Mouse (Mus musculus): Measurements from ENCODE around the gene Fam155a.

Fam155a gene

DNA sequence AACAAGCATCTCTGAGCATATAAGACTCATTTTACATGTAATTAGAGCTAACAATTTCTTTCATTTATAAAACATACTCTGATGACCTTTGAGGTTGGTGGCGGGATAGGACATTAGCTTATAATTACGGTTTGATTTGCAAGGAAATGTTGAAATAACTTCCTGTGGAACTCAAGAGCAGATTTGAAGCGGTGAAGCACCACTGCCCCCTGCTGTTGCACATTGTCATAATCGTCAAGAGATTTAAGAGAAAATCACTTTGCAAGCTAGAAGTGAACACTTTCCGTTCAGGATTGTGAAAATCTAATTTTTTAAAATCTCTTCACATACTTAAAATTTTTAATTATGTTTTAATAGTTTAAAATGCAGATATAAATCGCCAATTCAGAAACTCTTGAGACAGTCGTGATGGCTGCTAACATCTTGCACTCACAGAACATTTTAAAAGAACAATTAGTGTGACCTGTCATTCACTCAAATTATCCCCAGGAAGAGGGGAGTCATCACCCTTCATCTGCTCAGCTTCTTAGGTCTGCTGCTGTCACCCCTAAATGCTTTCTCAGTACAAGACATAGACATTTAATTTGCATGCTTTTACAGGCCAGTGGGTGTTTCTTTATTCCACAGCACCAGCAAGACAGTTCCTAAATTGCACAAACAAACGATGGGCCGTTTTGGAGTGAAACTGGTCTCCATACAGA lies 595.9 kb downstream of the Fam155a start:
- DNase-seq (ENCODE audit: low spot score), result peak; percentile 21

DNA sequence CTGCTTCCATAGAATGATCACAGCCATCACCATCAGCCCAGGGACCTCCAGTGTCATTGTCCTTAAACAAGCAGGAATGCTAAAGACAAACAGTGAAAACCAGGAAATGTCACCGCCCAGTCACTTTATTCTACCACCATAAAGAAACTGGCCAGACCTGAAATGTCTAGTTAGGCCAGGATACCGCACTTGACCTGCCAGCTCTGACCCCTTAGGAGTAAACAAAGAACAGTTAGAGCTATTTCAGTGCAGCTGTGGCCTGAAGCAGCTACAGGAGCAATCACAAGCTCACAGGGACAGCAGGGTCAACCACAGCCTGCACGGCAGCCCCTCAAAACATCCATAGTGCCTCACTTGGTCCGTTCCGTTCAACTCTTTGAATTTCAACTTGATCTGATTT lies 599.1 kb downstream of the Fam155a start:
- no peak for DNase-seq (ENCODE audit: low spot score)

GRCm38 (mm10) chr8:9167995-9168394 lies 603.0 kb downstream of the Fam155a start:
- DNase-seq (ENCODE audit: low spot score), result no peak

DNA sequence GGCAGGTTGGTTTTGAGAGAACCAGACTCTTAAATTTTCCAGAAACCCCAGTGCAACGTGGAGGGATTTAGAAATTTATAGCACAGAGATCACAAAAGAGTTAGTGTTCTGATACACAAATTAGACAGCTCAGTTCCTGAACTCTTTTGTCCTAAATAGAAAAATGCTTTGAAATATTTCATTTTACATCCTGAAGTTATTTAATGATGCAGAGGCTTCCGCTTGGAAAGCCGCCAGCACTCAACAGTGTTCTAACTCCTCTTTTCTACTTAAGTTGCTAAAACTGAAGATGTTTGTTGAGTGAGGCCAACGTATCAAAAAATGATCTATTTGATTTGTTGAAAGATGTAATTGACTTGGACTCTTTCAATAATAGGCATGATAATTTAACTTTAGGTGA lies 609.4 kb downstream of the Fam155a start:
- no peak for DNase-seq (ENCODE audit: low spot score)

- DNase-seq (ENCODE audit: low spot score), result no peak
Measured at GRCm38 (mm10) chr8:9159322-9159721, 611.6 kb downstream of the Fam155a start.

DNA sequence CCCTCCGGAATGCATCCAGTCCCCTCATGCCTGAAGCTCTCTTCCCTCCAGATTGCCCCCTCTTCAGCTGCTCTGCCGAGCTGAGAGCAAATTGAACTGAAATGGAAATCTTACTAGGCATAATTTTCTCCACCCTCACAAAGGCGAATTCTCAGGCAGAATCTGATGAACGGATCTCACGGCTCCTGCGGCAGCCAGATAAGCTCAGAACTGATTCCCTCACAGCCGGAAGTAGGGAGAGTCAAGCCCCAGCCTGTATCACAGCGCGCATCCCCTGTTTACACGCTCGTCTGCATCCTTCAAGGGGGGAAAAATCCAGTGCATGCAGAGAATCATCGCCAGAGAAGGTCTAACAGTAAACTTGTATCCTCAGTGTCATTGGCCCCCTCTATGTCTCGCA lies 612.3 kb downstream of the Fam155a start:
- no peak for DNase-seq (ENCODE audit: low spot score)

GRCm38 (mm10) chr8:9157141-9157781 lies 613.7 kb downstream of the Fam155a start:
- no peak for DNase-seq (ENCODE audit: low spot score)
